Mouse (Mus musculus): ENCODE measurements around the gene Ccin. TPM values are rescaled to one million over a fixed set of nuclear protein-coding genes. Genes with fewer than 3 reads are reported as not detected.
A peak's percentile ranks its signal among the peaks of the same experiment; 100 is the strongest.

Gene Ccin
- total and polyA plus RNA-seq, 3 experiments: 0.16 TPM; not detected in 2

GRCm38 (mm10) chr4:44031521-44031920 is 48.2 kb downstream of the Ccin start:
- Histone ChIP-seq H3K4me3 (no peak overlapping the region), H3K27me3 (ENCODE audit: control insufficient read depth, insufficient read depth, low read length) (no peaks in the 10 kb centered on the region), H3K27ac (no peak overlapping the region), H3K9ac (ENCODE audit: low read depth, low read length) (no peak overlapping the region), H3K4me1 (ENCODE audit: control insufficient read depth, insufficient read depth, low read length) (peaks cover 5% of the 10 kb centered on the region; the same call in 1 of the 2 replicates), H3K79me2 (replicated peaks; ENCODE audit: control insufficient read depth, insufficient read depth, low read length) (no peaks in the 10 kb centered on the region), H3K36me3 (ENCODE audit: control insufficient read depth, insufficient read depth, low read length) (peaks cover 2% of the 10 kb centered on the region; the same call in 1 of the 2 replicates)
- 48% methylated on average over 5 of the region's 5 CpGs for whole genome bisulfite sequencing
- peak; percentile 33 to 62 for DNase-seq
- intact Hi-C loops (cut with DNase I): no loop called here
- TF ChIP-seq POLR2A (IDR thresholded peaks at IDR 0.05; ENCODE audit: insufficient read depth, low read depth, low read length) (no peak), CTCF (IDR thresholded peaks at IDR 0.05) (no peak), EP300 (IDR thresholded peaks at IDR 0.05; ENCODE audit: insufficient read depth, low read depth, low read length) (no peak)

Other genes starting within 250 kb of the Ccin start
- gene Olfr159, start 212.5 kb upstream of the Ccin start, total RNA-seq (2021): not detected
- gene Olfr159, start 212.5 kb upstream of the Ccin start, polyA plus RNA-seq (2012; rRNA removed): not detected in 2 replicates
- gene Olfr156, start 159.6 kb upstream of the Ccin start, total RNA-seq (2021): not detected
- gene Olfr156, start 159.6 kb upstream of the Ccin start, polyA plus RNA-seq (2012; rRNA removed): not detected in 2 replicates
- gene Olfr157, start 143.3 kb upstream of the Ccin start, total RNA-seq (2021): not detected
- gene Olfr157, start 143.3 kb upstream of the Ccin start, polyA plus RNA-seq (2012; rRNA removed): not detected in 2 replicates
- not detected for gene Olfr155, start 131.9 kb upstream of the Ccin start, total RNA-seq (2021)
- not detected in 2 replicates for gene Olfr155, start 131.9 kb upstream of the Ccin start, polyA plus RNA-seq (2012; rRNA removed)
- 1 to 10 TPM; 5.4 to 5.6 TPM for gene Reck, start 108.0 kb upstream of the Ccin start, total RNA-seq (2021)
- 6.4 and 9.0 TPM in 2 replicates for gene Reck, start 108.0 kb upstream of the Ccin start, polyA plus RNA-seq (2012; rRNA removed)
- gene Glipr2, start 26.1 kb upstream of the Ccin start, total RNA-seq (2021): 1 to 10 TPM; 2.1 to 5.3 TPM
- 5.2 and 6.9 TPM in 2 replicates for gene Glipr2, start 26.1 kb upstream of the Ccin start, polyA plus RNA-seq (2012; rRNA removed)
- gene Clta, start 21.0 kb downstream of the Ccin start, total RNA-seq (2021): 10 to 100 TPM; 75.8 to 78.6 TPM
- gene Clta, start 21.0 kb downstream of the Ccin start, polyA plus RNA-seq (2012; rRNA removed): 64.6 and 68.4 TPM in 2 replicates
- 10 to 100 TPM; 24.5 to 27.7 TPM for gene Gne, start 100.7 kb downstream of the Ccin start, total RNA-seq (2021)
- 12.9 and 17.8 TPM in 2 replicates for gene Gne, start 100.7 kb downstream of the Ccin start, polyA plus RNA-seq (2012; rRNA removed)

All from heart, adult 2 months (tissue).